Mouse (Mus musculus): ENCODE data around the gene Ms4a8a. TPM values are rescaled to one million over a fixed set of nuclear protein-coding genes. Genes with fewer than 3 reads are reported as not detected.

The Ms4a8a gene
- polyA plus RNA-seq, 1 experiment from 2014 or later, result not detected

GRCm38 (mm10) chr19:11048009-11048408 is 32.9 kb downstream of the Ms4a8a start:
- no peaks in the 10 kb centered on the region for H3K27me3 ChIP-seq (ENCODE audit: control insufficient read depth, insufficient read depth, low read depth, low read length)
- 74% methylated on average over 6 of the region's 6 CpGs for WGBS
- H3K4me2 ChIP-seq (ENCODE audit: low read length), result no peak overlapping the region
- H3K9me3 ChIP-seq (replicated peaks; ENCODE audit: control insufficient read depth, low read length, poor library complexity, severe bottlenecking), result no peaks in the 10 kb centered on the region
- H3K36me3 ChIP-seq (ENCODE audit: control insufficient read depth, insufficient read depth, low read length), result no peaks in the 10 kb centered on the region
- H3K27ac ChIP-seq (ENCODE audit: low read length), result no peak overlapping the region
- H3K9ac ChIP-seq (ENCODE audit: low read depth, low read length), result no peak overlapping the region
- no peak overlapping the region for H3K4me3 ChIP-seq (ENCODE audit: low read depth, low read length)
- peaks cover 2% of the 10 kb centered on the region; the same call in 1 of the 2 replicates for H3K4me1 ChIP-seq (ENCODE audit: control insufficient read depth, insufficient read depth, low read length)
- ATAC-seq, result no peak

DNA sequence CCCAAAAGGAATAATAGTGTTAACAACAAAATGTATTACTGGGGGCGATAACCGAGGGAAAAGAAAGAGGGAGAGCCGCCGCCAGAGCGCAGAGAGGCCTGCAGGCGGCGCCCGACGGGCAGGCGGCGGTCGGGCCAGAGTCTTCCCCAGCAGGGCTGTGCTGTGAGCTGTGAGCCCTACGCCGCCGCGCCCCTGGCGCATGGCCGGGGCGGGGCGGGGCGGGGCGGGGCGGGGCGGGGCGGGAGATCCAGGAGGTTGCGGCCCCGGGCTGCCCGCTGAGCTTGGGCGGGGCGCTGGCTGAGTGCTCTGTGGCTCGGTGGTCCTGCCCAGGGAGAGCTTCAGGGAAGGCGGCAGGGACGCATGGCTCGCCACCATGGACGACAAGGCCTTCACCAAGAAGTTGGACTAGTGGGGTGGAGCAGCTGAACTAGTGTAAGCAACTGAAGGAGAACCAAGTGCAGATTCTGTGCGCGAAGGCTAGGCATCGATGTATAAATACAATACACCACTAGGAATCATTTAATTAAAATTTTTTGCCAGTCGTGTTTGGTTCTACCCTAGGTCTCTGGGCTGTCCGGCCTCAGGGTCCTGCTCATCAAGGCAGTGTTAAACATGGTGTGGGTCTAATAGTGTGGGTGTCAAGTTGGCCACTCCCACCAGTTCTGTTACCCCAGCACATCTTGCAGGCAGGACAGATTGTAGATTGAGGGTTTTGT is 35.7 kb downstream of the Ms4a8a start:
- Histone ChIP-seq H3K36me3 (ENCODE audit: control insufficient read depth, insufficient read depth, low read length) (no peaks in the 10 kb centered on the region), H3K9me3 (replicated peaks; ENCODE audit: control insufficient read depth, low read length, poor library complexity, severe bottlenecking) (no peaks in the 10 kb centered on the region), H3K27ac (ENCODE audit: low read length) (no peak overlapping the region), H3K4me1 (ENCODE audit: control insufficient read depth, insufficient read depth, low read length) (peaks cover 2% of the 10 kb centered on the region; the same call in 1 of the 2 replicates), H3K4me3 (ENCODE audit: low read depth, low read length) (peak overlapping the region; percentile 47), H3K9ac (ENCODE audit: low read depth, low read length) (peak overlapping the region; percentile 59), H3K4me2 (ENCODE audit: low read length) (peak overlapping the region; percentile 77), H3K27me3 (ENCODE audit: control insufficient read depth, insufficient read depth, low read depth, low read length) (no peaks in the 10 kb centered on the region)
- ATAC-seq, result peak; percentile 98
- 6% methylated on average over 36 of the region's 40 CpGs for WGBS

DNA sequence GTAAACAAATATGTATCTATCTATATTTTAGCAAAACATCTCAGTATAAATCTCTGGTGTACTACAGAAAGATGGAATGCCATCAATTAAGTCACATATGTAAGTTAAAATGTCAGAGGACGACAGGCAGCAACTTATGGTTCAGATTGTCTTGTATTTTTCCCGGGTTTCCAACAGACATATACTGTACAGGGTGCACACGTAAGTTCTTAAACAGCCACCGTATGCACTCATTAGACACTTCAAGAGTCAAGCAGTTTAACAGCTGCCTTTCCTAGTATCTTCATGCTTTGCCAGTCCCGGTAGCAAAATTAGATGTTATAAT is 36.3 kb downstream of the Ms4a8a start:
- H3K4me1 ChIP-seq (ENCODE audit: control insufficient read depth, insufficient read depth, low read length), result peaks cover 2% of the 10 kb centered on the region; the same call in 1 of the 2 replicates
- H3K36me3 ChIP-seq (ENCODE audit: control insufficient read depth, insufficient read depth, low read length), result no peaks in the 10 kb centered on the region
- H3K4me2 ChIP-seq (ENCODE audit: low read length), result peak overlapping the region; percentile 77
- peak overlapping the region; percentile 47 for H3K4me3 ChIP-seq (ENCODE audit: low read depth, low read length)
- no peaks in the 10 kb centered on the region for H3K9me3 ChIP-seq (replicated peaks; ENCODE audit: control insufficient read depth, low read length, poor library complexity, severe bottlenecking)
- H3K9ac ChIP-seq (ENCODE audit: low read depth, low read length), result peak overlapping the region; percentile 59
- peak; percentile 84 for ATAC-seq
- 26% methylated on average over 5 of the region's 5 CpGs for WGBS
- H3K27me3 ChIP-seq (ENCODE audit: control insufficient read depth, insufficient read depth, low read depth, low read length), result no peaks in the 10 kb centered on the region
- no peak overlapping the region for H3K27ac ChIP-seq (ENCODE audit: low read length)

DNA sequence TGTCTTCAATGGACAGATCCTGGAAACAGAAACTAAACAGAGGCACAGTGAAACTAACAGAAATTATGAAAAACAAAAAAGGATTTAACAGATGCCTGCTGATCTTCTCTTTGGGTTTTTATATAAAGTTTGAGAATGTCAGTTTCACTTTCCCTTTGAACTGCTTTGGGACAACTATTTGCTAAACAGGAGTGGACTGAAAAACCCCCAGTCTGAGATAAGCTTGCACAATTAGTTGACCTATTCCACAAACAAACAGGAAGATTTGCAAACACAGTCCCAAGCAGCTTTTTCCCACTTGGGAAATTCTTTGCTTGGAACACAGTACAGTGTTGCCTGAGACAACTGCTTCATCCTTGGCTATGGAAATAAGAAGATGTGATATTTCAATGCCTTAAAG is 43.3 kb downstream of the Ms4a8a start:
- Histone ChIP-seq H3K9me3 (replicated peaks; ENCODE audit: control insufficient read depth, low read length, poor library complexity, severe bottlenecking) (no peaks in the 10 kb centered on the region), H3K9ac (ENCODE audit: low read depth, low read length) (no peak overlapping the region), H3K4me1 (ENCODE audit: control insufficient read depth, insufficient read depth, low read length) (no peaks in the 10 kb centered on the region), H3K27me3 (ENCODE audit: control insufficient read depth, insufficient read depth, low read depth, low read length) (no peaks in the 10 kb centered on the region), H3K4me2 (ENCODE audit: low read length) (no peak overlapping the region), H3K4me3 (ENCODE audit: low read depth, low read length) (no peak overlapping the region), H3K27ac (ENCODE audit: low read length) (no peak overlapping the region), H3K36me3 (ENCODE audit: control insufficient read depth, insufficient read depth, low read length) (no peaks in the 10 kb centered on the region)
- ATAC-seq, result no peak

DNA sequence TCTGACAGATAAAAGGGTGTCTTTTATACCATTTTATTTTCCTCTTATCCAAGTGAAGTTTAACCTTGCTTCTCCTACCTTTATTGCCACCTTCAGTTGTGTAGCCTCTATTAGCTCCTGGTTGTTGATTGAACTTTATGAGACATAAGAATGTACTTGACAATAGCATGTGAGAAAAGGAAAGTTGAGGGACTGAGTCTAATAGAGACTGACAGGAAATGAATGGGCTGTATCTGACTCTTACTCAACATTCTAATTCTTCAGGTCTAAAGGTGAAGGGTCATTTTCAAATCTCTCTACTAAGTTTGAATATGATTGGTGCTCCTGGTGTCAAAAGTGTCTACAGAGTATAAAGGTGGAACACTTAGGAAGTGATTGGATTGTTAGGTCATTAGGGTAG is 58.5 kb downstream of the Ms4a8a start:
- Histone ChIP-seq H3K27ac (ENCODE audit: low read length) (no peak overlapping the region), H3K4me2 (ENCODE audit: low read length) (no peak overlapping the region), H3K4me1 (ENCODE audit: control insufficient read depth, insufficient read depth, low read length) (no peaks in the 10 kb centered on the region), H3K9me3 (replicated peaks; ENCODE audit: control insufficient read depth, low read length, poor library complexity, severe bottlenecking) (no peaks in the 10 kb centered on the region; the same call in 1 of the 2 replicates), H3K36me3 (ENCODE audit: control insufficient read depth, insufficient read depth, low read length) (no peaks in the 10 kb centered on the region), H3K4me3 (ENCODE audit: low read depth, low read length) (no peak overlapping the region), H3K9ac (ENCODE audit: low read depth, low read length) (no peak overlapping the region), H3K27me3 (ENCODE audit: control insufficient read depth, insufficient read depth, low read depth, low read length) (no peaks in the 10 kb centered on the region)
- no peak for ATAC-seq

DNA sequence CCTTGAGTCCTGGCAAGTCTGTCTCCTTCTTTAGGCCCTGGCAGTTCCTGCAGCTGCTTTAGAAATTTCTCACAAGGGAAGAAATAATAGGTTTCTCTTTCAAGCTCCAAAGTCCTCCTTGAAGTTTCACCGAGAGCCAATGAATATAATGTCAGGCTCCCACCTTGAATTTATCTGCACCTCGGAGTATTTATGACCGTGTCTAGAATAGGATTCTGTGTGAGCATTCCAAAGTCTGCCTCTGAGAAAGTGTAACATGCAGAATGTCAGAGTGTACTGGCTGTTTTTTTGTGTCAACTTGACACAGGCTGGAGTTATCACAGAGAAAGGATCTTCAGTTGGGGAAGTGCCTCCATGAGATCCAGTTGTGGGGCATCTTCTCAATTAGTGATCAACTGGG is 63.0 kb downstream of the Ms4a8a start, which contains the start of gene Ms4a18:
TSS of gene Ms4a18 (minus strand) at position 141 of the 400 bp plus-strand sequence.
- H3K4me2 ChIP-seq (ENCODE audit: low read length), result no peak within 1 kb of the TSS
- no peak within 1 kb of the TSS for H3K4me3 ChIP-seq (ENCODE audit: low read depth, low read length)
- H3K27me3 ChIP-seq (ENCODE audit: control insufficient read depth, insufficient read depth, low read depth, low read length), result no peaks in the 10 kb centered on the region
- no peak within 1 kb of the TSS for H3K27ac ChIP-seq (ENCODE audit: low read length)
- no peaks in the 10 kb centered on the region for H3K36me3 ChIP-seq (ENCODE audit: control insufficient read depth, insufficient read depth, low read length)
- no peaks in the 10 kb centered on the region for H3K9me3 ChIP-seq (replicated peaks; ENCODE audit: control insufficient read depth, low read length, poor library complexity, severe bottlenecking)
- ATAC-seq, result no peak
- H3K9ac ChIP-seq (ENCODE audit: low read depth, low read length), result no peak within 1 kb of the TSS
- WGBS, result 95% methylated on average over 3 of the region's 3 CpGs
- H3K4me1 ChIP-seq (ENCODE audit: control insufficient read depth, insufficient read depth, low read length), result no peaks in the 10 kb centered on the region

Other genes with a start within 250 kb of the Ms4a8a start
- 0.27 and 0.30 TPM in 2 replicates for gene Slc15a3, start 241.4 kb downstream of the Ms4a8a start, polyA plus RNA-seq (2015; fragmentation: Nextera tagmentation; extraction: Ambion mirVana)
- 242 and 267 TPM in 2 replicates for gene Tmem132a, start 211.2 kb downstream of the Ms4a8a start, polyA plus RNA-seq (2015; fragmentation: Nextera tagmentation; extraction: Ambion mirVana)
- gene Tmem109, start 199.1 kb downstream of the Ms4a8a start, polyA plus RNA-seq (2015; fragmentation: Nextera tagmentation; extraction: Ambion mirVana), result 47.0 TPM in 2 replicates
- gene Prpf19, start 185.9 kb downstream of the Ms4a8a start, polyA plus RNA-seq (2015; fragmentation: Nextera tagmentation; extraction: Ambion mirVana), result 38.9 and 40.1 TPM in 2 replicates
- 0.58 and 0.89 TPM in 2 replicates for gene Zp1, start 160.5 kb downstream of the Ms4a8a start, polyA plus RNA-seq (2015; fragmentation: Nextera tagmentation; extraction: Ambion mirVana)
- gene Ptgdr2, start 143.9 kb downstream of the Ms4a8a start, polyA plus RNA-seq (2015; fragmentation: Nextera tagmentation; extraction: Ambion mirVana), result 0.09 and 0.14 TPM in 2 replicates
- gene Ccdc86, start 131.8 kb downstream of the Ms4a8a start, polyA plus RNA-seq (2015; fragmentation: Nextera tagmentation; extraction: Ambion mirVana), result 12.8 and 13.5 TPM in 2 replicates
- gene Ms4a10, start 106.4 kb downstream of the Ms4a8a start, polyA plus RNA-seq (2015; fragmentation: Nextera tagmentation; extraction: Ambion mirVana), result not detected in 2 replicates
- gene Ms4a15, start 87.9 kb downstream of the Ms4a8a start, polyA plus RNA-seq (2015; fragmentation: Nextera tagmentation; extraction: Ambion mirVana), result not detected in 2 replicates
- gene Ms4a18, start 63.1 kb downstream of the Ms4a8a start, polyA plus RNA-seq (2015; fragmentation: Nextera tagmentation; extraction: Ambion mirVana), result not detected in 2 replicates
- gene 1700017D01Rik, start 49.8 kb upstream of the Ms4a8a start, polyA plus RNA-seq (2015; fragmentation: Nextera tagmentation; extraction: Ambion mirVana), result not detected in 2 replicates
- gene 1700025F22Rik, start 84.2 kb upstream of the Ms4a8a start, polyA plus RNA-seq (2015; fragmentation: Nextera tagmentation; extraction: Ambion mirVana), result not detected in 2 replicates
- not detected in 2 replicates for gene Ms4a13, start 115.6 kb upstream of the Ms4a8a start, polyA plus RNA-seq (2015; fragmentation: Nextera tagmentation; extraction: Ambion mirVana)
- gene Ms4a12, start 151.3 kb upstream of the Ms4a8a start, polyA plus RNA-seq (2015; fragmentation: Nextera tagmentation; extraction: Ambion mirVana), result not detected in 2 replicates
- gene Ms4a1, start 185.1 kb upstream of the Ms4a8a start, polyA plus RNA-seq (2015; fragmentation: Nextera tagmentation; extraction: Ambion mirVana), result not detected in 2 replicates
- gene Ms4a5, start 202.8 kb upstream of the Ms4a8a start, polyA plus RNA-seq (2015; fragmentation: Nextera tagmentation; extraction: Ambion mirVana), result not detected in 2 replicates
- not detected in 2 replicates for gene Ms4a14, start 233.4 kb upstream of the Ms4a8a start, polyA plus RNA-seq (2015; fragmentation: Nextera tagmentation; extraction: Ambion mirVana)